Mouse (Mus musculus) kidney, adult 2 months (tissue): ENCODE data around the gene Hsf4.

Source experiments
- CTCF ChIP-seq: fragments of 200-500 bp; conservative IDR thresholded peaks from 2 replicates; pipeline ENCODE4 v1.5.1; 2011; ENCODE audit warnings: low read depth, mild to moderate bottlenecking, control low read depth, low read length, moderate library complexity, mixed read lengths; ENCODE audit not compliant: insufficient read depth, insufficient read length
- POLR2A ChIP-seq: fragments of 200-500 bp; IDR thresholded peaks from one replicate; pipeline ENCODE4 v1.6.1; 2011; ENCODE audit warnings: low read depth, low read length, control low read depth

GRCm38 (mm10) chr8:105315073-105315769 lies 45.6 kb downstream of the Hsf4 start:
- no peak for TF ChIP-seq POLR2A
- no peak for TF ChIP-seq CTCF
